Mouse (Mus musculus) liver, embryonic 12.5 days (tissue): ENCODE data around the gene Kcnd3. TPM values are rescaled to one million over a fixed set of nuclear protein-coding genes. Genes with fewer than 3 reads are reported as not detected.

Experiments
- ATAC-seq: fragments of 200-750 bp; cut with Nextera tagmentation; 2 replicates; pipeline ENCODE4 v1.8.0; 2017; ENCODE audit warnings: moderate number of reproducible peaks, mild to moderate bottlenecking, moderate library complexity
- H3K27ac ChIP-seq: fragments of 300-500 bp; sonication (generic); 2 replicates; pipeline ENCODE4 v1.5.1; 2016; ENCODE audit warnings: mild to moderate bottlenecking
- H3K27me3 ChIP-seq: fragments of 300-500 bp; sonication (generic); replicated peaks from 2 replicates; pipeline ENCODE4 v1.6.1; 2016; ENCODE audit warnings: mild to moderate bottlenecking, moderate library complexity
- H3K36me3 ChIP-seq: fragments of 300-500 bp; sonication (generic); 2 replicates; pipeline ENCODE4 v1.6.1; 2016; ENCODE audit warnings: mild to moderate bottlenecking, moderate library complexity
- H3K4me1 ChIP-seq: fragments of 300-500 bp; sonication (generic); 2 replicates; pipeline ENCODE4 v1.6.1; 2016
- H3K4me2 ChIP-seq: fragments of 300-500 bp; sonication (generic); 2 replicates; pipeline ENCODE4 v1.6.1; 2016; ENCODE audit warnings: mild to moderate bottlenecking, moderate library complexity
- H3K4me3 ChIP-seq: fragments of 300-500 bp; sonication (generic); 2 replicates; pipeline ENCODE4 v1.5.1; 2016; ENCODE audit warnings: mild to moderate bottlenecking, moderate library complexity
- H3K9ac ChIP-seq: fragments of 300-500 bp; sonication (generic); 2 replicates; pipeline ENCODE4 v1.6.1; 2016; ENCODE audit warnings: mild to moderate bottlenecking, moderate library complexity
- H3K9me3 ChIP-seq: fragments of 300-500 bp; sonication (generic); replicated peaks from 2 replicates; pipeline ENCODE4 v1.6.1; 2016; ENCODE audit warnings: mild to moderate bottlenecking, moderate library complexity
- WGBS: fragments of 180-500 bp; shearing (Covaris S2); methylation state at CpG from one replicate; pipeline ENCODE4 v1.1.7; 2016; ENCODE audit not compliant: insufficient replicate concordance; 5-methylcytosine and 5-hydroxymethylcytosine counted together
- polyA plus RNA-seq: library from polyadenylated mRNA; unstranded; fragments of >200 nt; fragmentation: Nextera tagmentation; extraction: Ambion mirVana; gene quantifications from 2 replicates; pipeline ENCODE4 v1.2.1, GENCODE M21; 2016

The Kcnd3 gene
- polyA plus RNA-seq, 1 experiment from 2014 or later: 0.26 TPM

- no peak for ATAC-seq
- WGBS: 11% methylated on average over 13 of the region's 13 CpGs
- H3K36me3 ChIP-seq: no peaks in the 10 kb centered on the region
- H3K27me3 ChIP-seq: no peaks in the 10 kb centered on the region
- 0 out of 2 replicates have a peak overlapping the region, but pooled peaks have one; percentile 5 for H3K4me2 ChIP-seq
- H3K27ac ChIP-seq: no peak overlapping the region
- no peak overlapping the region for H3K4me3 ChIP-seq
- H3K4me1 ChIP-seq: no peaks in the 10 kb centered on the region
- H3K9ac ChIP-seq: no peak overlapping the region
- no peaks in the 10 kb centered on the region for H3K9me3 ChIP-seq
Measured at GRCm38 (mm10) chr3:105538819-105539607, 86.9 kb downstream of the Kcnd3 start.

DNA sequence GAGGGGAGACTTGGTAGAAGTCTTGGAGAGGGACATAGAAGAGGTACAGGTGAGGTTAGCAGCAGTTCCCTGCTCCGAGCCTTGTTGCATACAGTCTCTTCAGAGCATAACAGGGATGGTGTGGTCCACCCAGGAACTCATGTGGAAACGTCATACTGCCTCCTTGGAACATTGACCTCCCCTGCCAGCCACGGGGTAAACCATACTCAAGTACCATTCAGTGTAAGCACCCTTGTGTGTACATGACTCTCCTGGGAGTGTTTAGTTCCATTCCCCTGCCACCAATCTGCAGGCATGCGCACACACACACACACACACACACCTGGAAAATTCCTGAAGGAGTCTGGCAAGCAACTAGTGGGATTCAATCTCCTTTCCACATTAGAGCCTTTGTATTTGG, 90.6 kb downstream of the Kcnd3 start:
- WGBS: 55% methylated on average over 4 of the region's 4 CpGs
- Histone ChIP-seq H3K27ac (no peak overlapping the region), H3K36me3 (no peaks in the 10 kb centered on the region)

DNA sequence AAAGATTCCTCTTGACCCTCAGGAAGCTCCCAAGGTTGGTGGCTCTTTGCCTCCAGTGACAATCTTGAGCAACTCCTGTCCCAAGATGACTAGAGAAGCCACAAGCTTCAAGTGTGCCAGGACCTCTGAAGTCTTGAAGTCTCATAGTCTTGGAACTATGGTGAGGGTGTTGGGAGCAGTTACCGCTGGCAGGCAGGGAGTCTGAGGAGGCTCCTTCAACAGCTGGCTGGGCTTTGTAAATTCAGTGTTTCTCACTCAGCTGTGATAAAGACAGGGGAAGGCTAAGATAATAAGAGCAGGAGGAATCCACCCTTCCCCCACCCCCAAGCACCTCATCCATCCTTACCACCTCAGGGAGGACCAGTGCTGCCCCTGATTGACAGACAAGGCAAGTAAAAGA, 92.0 kb downstream of the Kcnd3 start:
- no peak overlapping the region for H3K4me2 ChIP-seq
- no peaks in the 10 kb centered on the region for H3K9me3 ChIP-seq
- H3K36me3 ChIP-seq: no peaks in the 10 kb centered on the region
- 44% methylated on average over 1 of the region's 1 CpGs for WGBS
- no peak overlapping the region for H3K4me3 ChIP-seq
- H3K27me3 ChIP-seq: no peaks in the 10 kb centered on the region
- ATAC-seq: no peak
- no peak overlapping the region for H3K9ac ChIP-seq
- H3K27ac ChIP-seq: no peak overlapping the region
- H3K4me1 ChIP-seq: no peaks in the 10 kb centered on the region

More for the DNA sequence above, 90.6 kb downstream of the Kcnd3 start:
- Histone ChIP-seq H3K9ac (no peak overlapping the region), H3K4me2 (no peak overlapping the region), H3K4me1 (no peaks in the 10 kb centered on the region), H3K27me3 (no peaks in the 10 kb centered on the region), H3K9me3 (no peaks in the 10 kb centered on the region), H3K4me3 (no peak overlapping the region)
- ATAC-seq: no peak

DNA sequence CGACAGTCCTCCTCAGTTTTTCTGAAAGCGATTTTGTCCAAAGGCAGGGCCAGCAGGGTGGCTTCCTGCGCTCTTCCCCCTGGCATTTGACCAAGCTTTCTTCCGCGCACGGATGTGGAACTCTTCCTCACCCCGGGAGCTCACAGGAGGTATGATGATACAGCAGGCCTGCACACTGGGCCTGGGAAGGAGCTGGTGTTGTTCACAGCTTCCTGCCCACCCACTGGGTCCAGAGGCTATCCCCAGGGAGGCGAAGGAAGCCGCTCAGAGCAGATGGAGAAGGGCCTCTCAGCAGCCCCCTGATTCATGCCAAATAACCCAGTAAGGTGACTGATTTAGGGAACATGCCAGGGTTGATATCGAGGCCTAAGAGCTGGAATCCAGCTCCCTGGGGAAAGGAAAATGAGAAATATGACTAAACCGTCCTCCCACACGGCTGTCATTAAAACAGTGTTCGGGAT, 94.5 kb downstream of the Kcnd3 start:
- Histone ChIP-seq H3K4me1 (no peaks in the 10 kb centered on the region), H3K9me3 (no peaks in the 10 kb centered on the region), H3K9ac (no peak overlapping the region), H3K27me3 (no peaks in the 10 kb centered on the region), H3K4me3 (no peak overlapping the region), H3K27ac (no peak overlapping the region), H3K36me3 (no peaks in the 10 kb centered on the region), H3K4me2 (no peak overlapping the region)
- no peak for ATAC-seq
- WGBS: 39% methylated on average over 13 of the region's 13 CpGs

DNA sequence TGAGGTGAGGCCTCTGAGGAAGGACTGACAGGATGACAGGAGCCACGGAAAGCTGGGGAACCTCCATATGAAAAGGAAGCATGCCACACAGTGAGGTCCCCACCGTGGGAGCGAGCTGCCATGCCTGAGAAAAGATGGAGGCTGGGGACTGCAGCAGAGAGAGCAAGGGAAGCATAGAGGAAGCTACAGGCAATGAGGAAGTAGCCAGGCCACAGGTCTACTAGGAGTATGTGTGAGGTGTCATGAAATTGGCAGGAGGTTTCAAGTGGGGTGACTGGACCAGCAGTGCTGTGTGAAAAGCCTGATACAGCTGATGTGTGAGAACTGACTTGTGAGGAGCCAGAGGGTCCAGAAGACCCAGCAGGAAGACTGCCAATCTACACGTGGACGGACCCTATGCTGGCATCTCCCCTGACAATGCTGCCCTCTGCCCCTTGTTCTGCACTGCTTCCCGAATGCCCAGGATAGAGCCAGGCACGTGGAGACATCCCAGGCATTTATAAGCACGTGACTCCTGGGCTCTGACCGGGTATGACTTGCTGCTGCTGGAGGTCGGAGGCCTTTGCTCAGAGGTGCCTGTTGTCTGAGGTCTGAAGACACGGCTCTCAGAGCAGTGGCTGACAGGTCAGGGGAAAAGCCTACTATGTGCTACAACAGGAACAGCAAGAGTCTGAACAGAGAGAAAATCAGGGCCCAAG, 96.1 kb downstream of the Kcnd3 start:
- H3K4me2 ChIP-seq: no peak overlapping the region
- no peaks in the 10 kb centered on the region for H3K36me3 ChIP-seq
- no peak overlapping the region for H3K4me3 ChIP-seq
- H3K27me3 ChIP-seq: no peaks in the 10 kb centered on the region
- no peak for ATAC-seq
- no peaks in the 10 kb centered on the region for H3K4me1 ChIP-seq
- no peak overlapping the region for H3K9ac ChIP-seq
- no peak overlapping the region for H3K27ac ChIP-seq
- 54% methylated on average over 11 of the region's 11 CpGs for WGBS
- no peaks in the 10 kb centered on the region for H3K9me3 ChIP-seq

DNA sequence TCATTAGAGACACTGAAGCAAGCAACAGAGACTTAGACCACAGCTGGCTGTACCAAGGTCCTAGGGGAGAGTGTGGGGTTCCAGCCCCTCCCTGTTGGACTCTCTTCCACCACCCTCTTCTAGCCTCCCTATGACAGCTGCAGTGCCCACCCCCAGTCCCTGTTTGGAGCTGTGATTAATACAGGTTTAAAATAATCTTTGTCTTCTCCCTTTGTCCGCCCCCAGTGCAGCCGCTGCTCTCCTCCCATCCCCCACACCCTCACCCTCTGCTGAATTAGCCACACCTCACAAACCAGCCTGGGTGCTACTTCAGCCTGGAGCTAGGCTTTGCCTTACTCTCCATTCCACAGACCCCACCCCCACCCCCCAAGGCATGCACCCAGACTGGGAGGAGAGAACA, 107.3 kb downstream of the Kcnd3 start:
- Histone ChIP-seq H3K36me3 (no peaks in the 10 kb centered on the region), H3K27ac (no peak overlapping the region), H3K9me3 (no peaks in the 10 kb centered on the region), H3K4me2 (no peak overlapping the region), H3K27me3 (peaks cover under 1% of the 10 kb centered on the region; the same call in 1 of the 2 replicates), H3K4me1 (no peaks in the 10 kb centered on the region), H3K4me3 (no peak overlapping the region), H3K9ac (no peak overlapping the region)
- 44% methylated on average over 2 of the region's 2 CpGs for WGBS
- no peak for ATAC-seq

GRCm38 (mm10) chr3:105566973-105567372, 114.8 kb downstream of the Kcnd3 start:
- H3K4me3 ChIP-seq: no peak overlapping the region
- H3K36me3 ChIP-seq: no peaks in the 10 kb centered on the region
- no peak overlapping the region for H3K4me2 ChIP-seq
- H3K27ac ChIP-seq: no peak overlapping the region
- 67% methylated on average over 8 of the region's 8 CpGs for WGBS
- no peaks in the 10 kb centered on the region for H3K9me3 ChIP-seq
- peaks cover 16% of the 10 kb centered on the region for H3K27me3 ChIP-seq
- ATAC-seq: no peak
- H3K4me1 ChIP-seq: no peaks in the 10 kb centered on the region
- H3K9ac ChIP-seq: no peak overlapping the region

- ATAC-seq: no peak
- no peaks in the 10 kb centered on the region for H3K36me3 ChIP-seq
- H3K4me3 ChIP-seq: no peak overlapping the region
- no peak overlapping the region for H3K9ac ChIP-seq
- 52% methylated on average over 4 of the region's 4 CpGs for WGBS
- no peaks in the 10 kb centered on the region for H3K4me1 ChIP-seq
- H3K4me2 ChIP-seq: no peak overlapping the region
- peaks cover 16% of the 10 kb centered on the region for H3K27me3 ChIP-seq
- no peaks in the 10 kb centered on the region for H3K9me3 ChIP-seq
- H3K27ac ChIP-seq: no peak overlapping the region
Measured at GRCm38 (mm10) chr3:105567472-105567871, 115.3 kb downstream of the Kcnd3 start.

- Histone ChIP-seq H3K36me3 (no peaks in the 10 kb centered on the region), H3K4me2 (no peak overlapping the region), H3K27ac (no peak overlapping the region), H3K4me3 (no peak overlapping the region), H3K9ac (no peak overlapping the region), H3K4me1 (no peaks in the 10 kb centered on the region), H3K27me3 (peaks cover 16% of the 10 kb centered on the region), H3K9me3 (no peaks in the 10 kb centered on the region)
- WGBS: 70% methylated on average over 8 of the region's 8 CpGs
- ATAC-seq: no peak
Measured at GRCm38 (mm10) chr3:105568403-105568802, 116.3 kb downstream of the Kcnd3 start.

- no peak overlapping the region for H3K27ac ChIP-seq
- no peak overlapping the region for H3K9ac ChIP-seq
- no peaks in the 10 kb centered on the region for H3K36me3 ChIP-seq
- H3K9me3 ChIP-seq: no peaks in the 10 kb centered on the region
- H3K27me3 ChIP-seq: peaks cover 16% of the 10 kb centered on the region
- no peaks in the 10 kb centered on the region for H3K4me1 ChIP-seq
- H3K4me3 ChIP-seq: no peak overlapping the region
- WGBS: 64% methylated on average over 9 of the region's 9 CpGs
- ATAC-seq: no peak
- no peak overlapping the region for H3K4me2 ChIP-seq
Measured at GRCm38 (mm10) chr3:105568851-105569250, 116.7 kb downstream of the Kcnd3 start.

DNA sequence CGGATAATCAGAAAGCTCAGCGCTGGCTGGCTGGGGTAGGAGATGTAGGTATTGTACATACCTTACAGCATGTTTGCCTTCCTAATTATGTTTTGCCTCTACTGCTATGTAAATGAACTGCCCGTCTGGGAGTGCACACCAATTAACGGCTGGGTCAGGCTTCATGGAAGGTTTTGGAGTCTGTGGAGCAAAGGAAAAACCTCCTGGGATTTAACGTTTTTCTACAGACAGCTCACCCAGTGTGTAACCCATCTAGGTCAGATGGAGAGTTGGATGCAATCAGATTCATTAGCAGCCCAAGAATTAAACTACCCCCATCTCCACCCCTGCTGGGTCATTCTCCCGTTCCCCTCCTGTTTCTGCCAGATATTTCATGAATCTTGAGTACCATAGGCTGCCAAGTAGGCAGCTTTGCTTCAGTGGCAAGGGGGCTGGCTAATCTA, 117.2 kb downstream of the Kcnd3 start:
- H3K4me2 ChIP-seq: no peak overlapping the region
- no peak overlapping the region for H3K27ac ChIP-seq
- H3K9ac ChIP-seq: no peak overlapping the region
- no peak for ATAC-seq
- H3K4me3 ChIP-seq: no peak overlapping the region
- 45% methylated on average over 6 of the region's 6 CpGs for WGBS
- no peaks in the 10 kb centered on the region for H3K9me3 ChIP-seq
- H3K36me3 ChIP-seq: no peaks in the 10 kb centered on the region
- H3K27me3 ChIP-seq: peaks cover 16% of the 10 kb centered on the region
- no peaks in the 10 kb centered on the region for H3K4me1 ChIP-seq

GRCm38 (mm10) chr3:105569950-105570349, 117.8 kb downstream of the Kcnd3 start:
- ATAC-seq: no peak
- Histone ChIP-seq H3K4me3 (no peak overlapping the region), H3K9me3 (no peaks in the 10 kb centered on the region)

More at GRCm38 (mm10) chr3:105569950-105570349, 117.8 kb downstream of the Kcnd3 start:
- WGBS: 65% methylated on average over 9 of the region's 9 CpGs
- Histone ChIP-seq H3K9ac (no peak overlapping the region), H3K4me2 (no peak overlapping the region), H3K36me3 (no peaks in the 10 kb centered on the region), H3K27me3 (peaks cover 12% of the 10 kb centered on the region), H3K27ac (no peak overlapping the region), H3K4me1 (no peaks in the 10 kb centered on the region)
